Mouse (Mus musculus) gastrocnemius, postnatal 36 days (tissue): Measurements from ENCODE around the gene Afap1l2. TPM values are rescaled to one million over a fixed set of nuclear protein-coding genes. Genes with fewer than 3 reads are reported as not detected.

Source experiments
- DNase-seq, 2 experiments: peaks; one replicate each; pipeline ENCODE4 v3.0.0; 2022
- intact Hi-C: fragments of 180-260 bp; cut with DNase I; formaldehyde crosslinking; loops from one replicate; pipeline ENCODE4 v1.15.1; 2025
- long read RNA-seq, 2 experiments: library from polyadenylated mRNA; stranded (forward); transcript quantifications; one replicate each; pipeline ENCODE4 v2.0.0; 2021
- total RNA-seq, 2 experiments: library from RNA; stranded (reverse); gene quantifications; 2 replicates each; pipeline ENCODE4 v1.2.3; 2021

The Afap1l2 gene
- 1 to 10 TPM; 1.6 to 2.2 TPM for total RNA-seq
- long read RNA-seq, experiment 1, result 0 reads
- long read RNA-seq, experiment 2, result 0 reads

- peak; percentile 50 to 57 for DNase-seq
- intact Hi-C loops, result loop anchor here (2.0 kb wide), 1 partner anchor 89 kb away; no protein-coding TSS in a partner anchor
These were observed at the start of gene Afap1l2 for GRCm38 (mm10) chr19:57007781-57008710. Afap1l2 (minus strand) TSS chr19:57008228.

- no peak for DNase-seq
- intact Hi-C loops, result no loop called here
These were observed 49.5 kb upstream of the Afap1l2 start for GRCm38 (mm10) chr19:57057568-57057967.

- DNase-seq, result no peak
- intact Hi-C loops, result no loop called here
These were observed 47.4 kb upstream of the Afap1l2 start for GRCm38 (mm10) chr19:57055215-57056120.

GRCm38 (mm10) chr19:57052959-57053358, 44.9 kb upstream of the Afap1l2 start:
- DNase-seq, result no peak
- intact Hi-C loops, result no loop called here

GRCm38 (mm10) chr19:57052016-57052415, 44.0 kb upstream of the Afap1l2 start:
- no peak for DNase-seq
- intact Hi-C loops, result no loop called here

- intact Hi-C loops, result no loop called here
- no peak for DNase-seq
These were observed 41.6 kb upstream of the Afap1l2 start for GRCm38 (mm10) chr19:57049592-57050090.

GRCm38 (mm10) chr19:57047671-57048320, 39.8 kb upstream of the Afap1l2 start:
- intact Hi-C loops, result no loop called here
- DNase-seq, result no peak

GRCm38 (mm10) chr19:57039258-57039657, 31.2 kb upstream of the Afap1l2 start:
- intact Hi-C loops, result no loop called here
- DNase-seq, result no peak

- DNase-seq, result no peak
- intact Hi-C loops, result no loop called here
These were observed 28.8 kb upstream of the Afap1l2 start for GRCm38 (mm10) chr19:57036860-57037259.

- DNase-seq, result peak; percentile 47 to 69
- intact Hi-C loops, result loop anchor here (2.0 kb wide), 1 partner anchor 113 kb away; no protein-coding TSS in a partner anchor
These were observed 23.6 kb upstream of the Afap1l2 start for GRCm38 (mm10) chr19:57031582-57031981.

GRCm38 (mm10) chr19:57029461-57029860, 21.4 kb upstream of the Afap1l2 start:
- intact Hi-C loops, result no loop called here
- no peak for DNase-seq

GRCm38 (mm10) chr19:57028327-57029179, 20.5 kb upstream of the Afap1l2 start:
- peak in 1 of 2 experiments; percentile 44 for DNase-seq
- intact Hi-C loops, result no loop called here

GRCm38 (mm10) chr19:57026501-57026900, 18.5 kb upstream of the Afap1l2 start:
- no peak for DNase-seq
- intact Hi-C loops, result no loop called here

GRCm38 (mm10) chr19:57017785-57018179, 9.8 kb upstream of the Afap1l2 start:
- intact Hi-C loops, result no loop called here
- no peak for DNase-seq

GRCm38 (mm10) chr19:57016995-57017784, 9.2 kb upstream of the Afap1l2 start:
- no peak for DNase-seq
- intact Hi-C loops, result no loop called here

GRCm38 (mm10) chr19:57014808-57015207, 6.8 kb upstream of the Afap1l2 start:
- peak in 1 of 2 experiments; percentile 13 for DNase-seq
- intact Hi-C loops, result no loop called here

- intact Hi-C loops, result no loop called here
- no peak for DNase-seq
These were observed 5.2 kb upstream of the Afap1l2 start for GRCm38 (mm10) chr19:57013271-57013677.

- intact Hi-C loops, result no loop called here
- no peak for DNase-seq
These were observed 4.0 kb upstream of the Afap1l2 start for GRCm38 (mm10) chr19:57012068-57012467.
